Mouse (Mus musculus) left cerebral cortex, adult 18-20 months (tissue): ENCODE data around the gene Bend7. TPM values are rescaled to one million over a fixed set of nuclear protein-coding genes. Genes with fewer than 3 reads are reported as not detected.
A peak's percentile ranks its signal among the peaks of the same experiment; 100 is the strongest.

ENCODE experiments used
- DNase-seq, 2 experiments: peaks; one replicate each; pipeline ENCODE4 v3.0.0; 2021 to 2022; ENCODE audit warnings: low spot score in 2 of 2, mixed read lengths in 1 of 2
- long read RNA-seq, 2 experiments: library from polyadenylated mRNA; stranded (forward); transcript quantifications; one replicate each; pipeline ENCODE4 v2.0.0; 2021
- total RNA-seq, 2 experiments: library from RNA; stranded (reverse); gene quantifications; 2 replicates each; pipeline ENCODE4 v1.2.3; 2021

Gene Bend7
- 1 to 10 TPM; 2.6 to 2.7 TPM for total RNA-seq
- long read RNA-seq, experiment 1, partial matches to known transcripts: 2 of 4 reads
- long read RNA-seq, experiment 1, other reads (novel, unspliced or antisense): 1 of 4 reads
- long read RNA-seq, experiment 2, partial matches to known transcripts: 0 of 4 reads
- long read RNA-seq, experiment 2, other reads (novel, unspliced or antisense): 2 of 4 reads

DNA sequence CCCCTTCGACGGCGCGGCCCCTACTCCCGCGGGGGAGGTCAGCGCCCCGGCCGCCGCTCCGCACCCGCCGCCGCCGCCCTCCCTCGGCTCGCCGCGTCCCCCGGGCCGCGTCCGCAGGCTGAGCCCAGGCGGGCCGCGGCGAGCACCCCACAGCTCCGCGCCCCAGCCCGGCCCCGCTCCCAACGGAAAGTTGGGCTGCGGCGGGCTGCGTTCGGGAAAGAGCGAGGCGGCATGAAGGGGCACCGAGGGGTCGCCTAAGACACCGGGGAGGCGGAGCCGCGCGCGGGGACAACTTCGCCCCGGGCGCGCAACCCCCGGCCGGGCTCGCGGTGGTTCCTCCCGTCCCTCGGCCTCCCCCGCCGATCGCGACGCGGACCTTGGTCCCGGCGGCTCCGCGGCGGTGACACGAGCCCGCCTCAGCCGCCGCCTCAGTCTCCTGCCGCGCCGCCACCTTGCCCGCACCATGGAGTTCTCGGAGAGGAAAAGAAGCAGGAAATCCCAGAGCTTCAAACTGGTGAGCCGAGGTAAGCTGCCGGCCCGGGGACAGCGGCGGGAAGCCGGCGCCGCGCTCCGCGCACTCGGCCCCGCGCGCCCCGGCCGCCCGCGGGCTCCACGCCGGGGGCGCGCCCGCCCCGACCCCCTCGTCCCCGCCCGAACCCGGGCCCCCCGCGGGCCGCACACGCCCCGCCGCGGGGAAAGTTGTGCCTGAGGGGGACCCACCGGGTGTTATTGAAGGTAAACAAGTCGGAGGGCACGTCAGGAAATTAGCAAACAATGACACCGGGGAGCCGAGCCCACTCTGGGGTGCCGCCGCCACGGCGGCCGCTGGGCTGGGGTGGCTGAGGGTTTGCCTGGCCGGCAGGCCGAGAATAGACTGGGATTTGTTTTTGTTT is at the start of gene Bend7:
Bend7 (plus strand) TSS at position 63 of the 893 bp plus-strand sequence.
- DNase-seq: peak; percentile 16 to 35

GRCm38 (mm10) chr2:4668626-4669025 is 49.0 kb upstream of the Bend7 start:
- DNase-seq: no peak

DNA sequence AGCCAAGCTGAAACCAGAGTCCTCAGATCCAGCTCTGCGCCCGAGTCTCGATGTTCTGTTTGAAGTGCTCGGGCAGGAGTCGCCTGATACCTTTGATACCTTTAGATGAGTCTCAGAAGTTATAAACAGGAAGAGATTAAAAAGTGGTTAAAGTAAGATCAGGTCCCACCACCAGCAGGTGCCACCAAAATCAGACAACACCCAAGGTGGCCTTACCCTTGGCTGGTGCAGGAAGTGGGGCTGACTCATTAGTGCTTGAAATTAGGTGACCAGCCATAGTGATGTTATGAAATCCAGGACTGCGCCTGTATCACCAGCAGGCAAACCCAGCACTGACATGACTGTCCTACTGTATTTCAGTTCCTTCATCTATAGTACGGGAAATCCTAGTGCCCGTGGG is 47.9 kb upstream of the Bend7 start:
- DNase-seq: no peak

GRCm38 (mm10) chr2:4671636-4672035 is 46.0 kb upstream of the Bend7 start:
- DNase-seq: no peak

DNA sequence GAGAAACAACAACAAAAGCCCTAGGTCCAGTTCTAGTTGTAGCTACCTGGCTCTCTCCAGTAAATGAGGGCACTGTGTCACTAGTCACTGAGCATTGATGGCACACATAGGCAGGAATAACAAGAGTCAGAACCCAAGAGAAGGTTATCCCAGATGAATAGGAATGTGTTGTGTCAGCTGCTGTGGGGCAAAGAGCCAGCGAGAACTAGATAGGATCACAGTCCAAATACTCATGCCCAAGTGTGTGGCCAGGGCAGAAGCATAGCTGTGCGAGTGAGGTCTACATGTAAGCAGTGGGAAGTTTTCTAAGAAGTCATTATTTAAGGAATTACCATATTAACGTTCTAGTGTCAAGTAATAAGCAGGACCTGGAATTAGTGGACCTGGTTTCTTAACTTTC is 37.7 kb upstream of the Bend7 start:
- no peak for DNase-seq

GRCm38 (mm10) chr2:4711262-4711661 is 6.4 kb upstream of the Bend7 start:
- no peak for DNase-seq

DNA sequence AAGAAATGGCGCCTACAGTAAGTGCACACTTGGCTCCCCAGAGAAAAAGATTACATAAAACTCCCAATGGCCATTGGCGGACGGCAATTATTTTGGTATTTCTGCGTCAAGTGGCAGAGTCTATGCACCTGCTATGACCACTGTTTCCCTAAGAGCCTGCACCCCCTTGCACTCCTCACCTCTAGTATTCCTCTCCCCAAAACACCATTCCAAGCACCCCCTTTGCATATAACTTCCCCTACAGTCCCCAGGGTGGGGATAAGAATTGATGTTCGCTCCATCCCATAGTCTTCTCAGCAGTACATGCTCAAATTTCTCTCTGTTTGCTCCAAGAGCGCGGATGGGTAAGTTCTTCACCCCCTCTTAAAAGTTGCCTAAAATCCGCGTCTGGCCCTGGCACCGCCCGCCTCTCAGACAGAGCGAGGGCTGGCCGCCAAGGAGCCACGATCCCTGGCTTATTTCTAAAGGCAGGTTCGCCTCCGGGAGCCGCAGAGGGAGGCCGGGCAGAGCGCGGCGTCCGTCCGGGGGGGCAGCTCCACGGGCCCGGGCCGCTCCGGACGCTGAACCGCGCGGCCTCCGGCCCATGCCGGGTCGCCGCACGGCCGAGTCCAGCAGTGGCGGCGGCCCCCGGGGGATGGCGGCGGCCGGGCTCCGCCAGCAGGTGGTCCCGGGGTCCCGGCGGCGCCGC is 406 bp upstream of the Bend7 start:
- peak in 1 of 2 experiments; percentile 8 for DNase-seq

DNA sequence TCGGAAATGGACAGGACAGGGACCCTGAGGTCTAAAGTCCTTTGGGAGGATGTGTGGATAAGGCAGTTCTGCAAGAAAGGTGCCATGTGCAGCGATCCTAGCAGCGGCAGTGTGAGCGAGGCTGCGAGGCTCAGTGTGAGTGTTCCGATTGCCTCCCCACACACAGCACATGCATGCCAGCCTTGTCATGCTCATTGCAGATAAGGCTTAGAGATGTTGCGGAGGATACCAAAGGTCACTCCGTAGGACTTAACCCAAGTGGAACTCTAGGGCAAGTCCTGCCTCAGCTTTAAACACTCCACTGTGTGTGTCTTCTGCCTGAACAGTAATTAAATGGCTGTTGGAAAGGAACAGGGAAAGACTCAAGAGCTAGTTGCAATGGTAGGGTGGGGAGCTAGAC is 5.5 kb downstream of the Bend7 start:
- DNase-seq: no peak

DNA sequence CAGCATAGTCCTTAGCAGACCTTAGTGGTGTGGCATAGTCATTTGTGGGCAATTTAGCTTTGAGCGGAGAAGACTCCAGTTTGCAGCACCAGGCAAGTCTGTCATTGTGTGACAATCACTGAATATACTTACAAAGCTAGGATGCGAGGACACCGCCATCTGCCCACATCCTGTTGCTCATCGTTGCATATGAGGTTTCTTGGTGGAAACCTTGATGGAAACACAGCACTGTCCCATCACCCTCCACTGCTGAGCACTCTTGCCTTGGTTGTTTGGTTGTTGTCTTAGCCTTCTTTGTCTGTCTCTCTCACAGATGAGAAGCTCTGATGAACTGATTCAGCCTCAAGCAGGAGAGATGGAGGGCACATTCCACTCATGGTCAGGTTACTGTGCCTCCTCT is 12.5 kb downstream of the Bend7 start:
- no peak for DNase-seq

DNA sequence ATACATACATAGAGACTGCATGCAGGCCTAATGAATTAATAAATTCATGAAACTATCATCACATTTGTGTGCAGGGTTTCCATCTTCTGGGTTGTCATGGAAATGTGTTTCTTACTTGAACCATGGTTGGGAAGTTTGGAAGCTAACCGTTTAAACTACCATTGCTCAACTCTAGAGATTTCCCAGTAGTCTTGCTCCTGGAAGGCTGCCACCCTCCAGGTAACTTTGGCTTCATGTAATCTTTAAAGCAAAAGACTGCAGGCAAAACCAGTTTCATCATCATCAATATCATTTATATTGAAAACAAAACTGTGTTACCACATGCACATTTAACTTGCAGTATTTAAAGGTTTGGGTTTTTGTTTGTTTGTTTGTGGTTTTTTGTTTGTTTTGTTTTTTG is 16.3 kb downstream of the Bend7 start:
- DNase-seq: no peak

- no peak for DNase-seq
Observed at GRCm38 (mm10) chr2:4736095-4736797, 18.6 kb downstream of the Bend7 start.

- DNase-seq: no peak
Observed at GRCm38 (mm10) chr2:4736798-4737155, 19.1 kb downstream of the Bend7 start.

DNA sequence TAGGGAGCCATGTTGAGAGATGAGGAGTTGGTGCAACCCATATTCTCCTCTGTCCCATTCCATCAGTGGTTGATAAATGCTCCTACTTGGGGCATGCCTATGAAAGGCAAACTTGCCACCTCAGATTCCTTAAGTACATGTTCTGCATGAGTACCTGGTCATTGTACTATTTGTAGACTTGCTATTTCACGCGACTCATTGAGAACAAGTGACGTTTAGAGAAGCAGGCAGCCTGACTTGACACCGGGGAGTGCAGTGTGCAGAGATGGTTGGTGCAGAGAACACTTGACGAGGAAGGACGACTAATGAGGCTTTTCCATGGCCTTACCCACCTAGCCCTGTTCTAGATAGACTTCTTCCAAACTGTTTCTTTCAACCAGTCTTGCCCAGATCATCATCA is 34.3 kb downstream of the Bend7 start:
- no peak for DNase-seq

- no peak for DNase-seq
Observed at GRCm38 (mm10) chr2:4755716-4756115, 38.1 kb downstream of the Bend7 start.

- no peak for DNase-seq
Observed at GRCm38 (mm10) chr2:4757218-4757617, 39.6 kb downstream of the Bend7 start.

- DNase-seq: no peak
Observed at GRCm38 (mm10) chr2:4760741-4761140, 43.1 kb downstream of the Bend7 start.

DNA sequence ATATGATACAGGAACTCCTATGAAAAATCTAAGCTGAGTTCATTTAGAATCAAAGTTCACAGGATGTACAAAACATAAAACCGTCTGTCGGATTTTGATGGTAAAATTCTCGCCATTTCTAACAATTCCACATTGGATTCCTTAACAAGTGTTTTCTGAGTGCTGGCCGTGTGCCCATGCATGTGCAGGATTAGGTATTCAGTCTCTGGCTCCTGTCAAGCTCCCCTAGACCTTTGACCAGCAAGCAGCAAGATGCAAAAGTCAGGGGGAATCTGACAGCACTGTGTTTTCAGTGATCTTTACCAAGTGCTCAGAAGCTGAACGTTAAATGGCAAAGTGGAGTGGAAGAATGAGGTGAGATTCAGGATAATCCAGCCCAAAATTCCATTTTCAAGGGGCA is 44.3 kb downstream of the Bend7 start:
- DNase-seq: no peak

DNA sequence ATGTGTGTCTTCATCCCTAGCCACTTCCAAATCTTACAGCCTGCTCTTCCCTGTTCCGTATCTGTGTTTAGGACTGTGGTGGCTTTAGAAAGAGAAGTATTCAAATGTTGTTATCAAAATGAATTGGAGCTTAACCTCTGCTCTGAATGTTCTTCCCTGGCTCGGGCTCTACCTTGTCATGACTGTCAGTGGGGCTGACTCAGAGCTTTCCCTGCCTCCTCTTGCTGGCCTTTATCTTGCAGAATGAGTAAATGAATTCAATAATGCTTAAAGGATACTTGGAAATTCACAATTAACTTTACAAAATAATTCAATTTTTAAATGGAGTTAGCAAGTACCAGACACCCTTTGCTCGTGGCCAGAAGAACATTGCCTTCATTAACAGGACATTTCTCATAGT is 46.4 kb downstream of the Bend7 start:
- no peak for DNase-seq

- DNase-seq: no peak
Observed at GRCm38 (mm10) chr2:4770376-4770775, 52.7 kb downstream of the Bend7 start.

DNA sequence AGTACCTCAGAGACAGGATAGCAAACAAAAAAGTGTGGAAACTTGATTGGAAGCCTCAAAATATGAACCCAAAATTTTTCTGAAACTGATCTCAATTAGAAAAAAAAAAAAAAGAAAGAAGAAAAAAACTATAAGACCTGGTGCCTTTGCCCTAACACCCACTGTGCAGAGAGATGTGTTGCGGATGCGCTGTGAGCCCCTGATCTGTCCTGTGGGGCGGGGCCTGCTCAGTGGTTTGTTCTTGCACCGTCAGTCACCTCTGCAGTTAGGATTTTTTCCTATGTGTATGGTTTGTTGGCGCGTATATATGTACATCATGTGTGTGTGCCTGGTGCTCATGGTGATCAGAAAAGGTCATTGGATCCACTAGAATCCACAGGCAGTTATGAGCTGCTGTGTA is 56.3 kb downstream of the Bend7 start:
- DNase-seq: no peak

- no peak for DNase-seq
Observed at GRCm38 (mm10) chr2:4777291-4777690, 59.7 kb downstream of the Bend7 start.

DNA sequence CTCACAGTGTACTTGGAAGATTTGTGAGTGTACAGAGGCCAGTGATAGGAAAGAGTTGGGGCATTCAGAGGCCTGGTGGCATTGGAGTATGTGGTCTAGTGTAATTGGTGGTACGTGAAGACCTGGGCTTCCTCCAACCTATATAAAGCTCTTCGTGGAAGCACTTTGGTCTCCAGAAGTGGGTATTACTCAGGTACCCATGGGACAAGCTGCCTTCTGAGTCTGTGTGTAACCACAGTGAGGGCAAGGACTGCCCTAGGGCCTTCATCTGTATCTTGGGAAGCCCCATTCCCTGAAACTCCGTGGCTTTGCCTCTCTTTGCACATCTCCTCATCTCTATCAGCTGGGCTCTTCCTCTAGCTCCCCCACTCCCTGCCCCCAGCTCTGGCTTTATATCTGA is 64.0 kb downstream of the Bend7 start:
- no peak for DNase-seq
